Mouse (Mus musculus) kidney, adult 11 months (tissue): ENCODE results near the gene Syt2.

ENCODE experiments used
- DNase-seq: peaks from one replicate; pipeline ENCODE4 v3.0.0; 2022

Gene Syt2

GRCm38 (mm10) chr1:134651268-134651850 lies 4.9 kb downstream of the Syt2 start:
- peak; percentile 59 for DNase-seq

- no peak for DNase-seq
These were observed 5.4 kb downstream of the Syt2 start for GRCm38 (mm10) chr1:134651851-134652398.

- DNase-seq = no peak
These were observed 7.3 kb downstream of the Syt2 start for GRCm38 (mm10) chr1:134653603-134654257.

GRCm38 (mm10) chr1:134658841-134659240 lies 12.4 kb downstream of the Syt2 start:
- DNase-seq = no peak

- DNase-seq = no peak
These were observed 13.7 kb downstream of the Syt2 start for GRCm38 (mm10) chr1:134660163-134660562.

- DNase-seq = no peak
These were observed 25.0 kb downstream of the Syt2 start for GRCm38 (mm10) chr1:134671234-134672070.

GRCm38 (mm10) chr1:134674312-134674711 lies 27.8 kb downstream of the Syt2 start:
- DNase-seq = no peak

- no peak for DNase-seq
These were observed 33.0 kb downstream of the Syt2 start for GRCm38 (mm10) chr1:134679445-134679844.

- no peak for DNase-seq
These were observed 34.1 kb downstream of the Syt2 start for GRCm38 (mm10) chr1:134680617-134681016.

- DNase-seq = no peak
These were observed 36.0 kb downstream of the Syt2 start for GRCm38 (mm10) chr1:134682460-134682859.

GRCm38 (mm10) chr1:134686834-134687421 lies 40.5 kb downstream of the Syt2 start:
- no peak for DNase-seq

GRCm38 (mm10) chr1:134696302-134696701 lies 49.8 kb downstream of the Syt2 start:
- no peak for DNase-seq

- no peak for DNase-seq
These were observed 50.6 kb downstream of the Syt2 start for GRCm38 (mm10) chr1:134697073-134697472.

GRCm38 (mm10) chr1:134697522-134698250 lies 51.2 kb downstream of the Syt2 start:
- DNase-seq = no peak

- no peak for DNase-seq
These were observed 52.0 kb downstream of the Syt2 start for GRCm38 (mm10) chr1:134698486-134698885.

GRCm38 (mm10) chr1:134699390-134699789 lies 52.9 kb downstream of the Syt2 start:
- DNase-seq = no peak

GRCm38 (mm10) chr1:134700151-134700550 lies 53.7 kb downstream of the Syt2 start:
- DNase-seq = no peak

GRCm38 (mm10) chr1:134700634-134701033 lies 54.2 kb downstream of the Syt2 start:
- DNase-seq = no peak

GRCm38 (mm10) chr1:134701191-134701590 lies 54.7 kb downstream of the Syt2 start:
- no peak for DNase-seq

GRCm38 (mm10) chr1:134703232-134703631 lies 56.8 kb downstream of the Syt2 start:
- DNase-seq = no peak

- DNase-seq = no peak
These were observed 58.2 kb downstream of the Syt2 start for GRCm38 (mm10) chr1:134704396-134705306.
